8 mouse cellular contexts compared by ENCODE assay signal in genomic region chr7:28377190-28378065, GRCm38 (mm10). TPM values are rescaled to one million over a fixed set of nuclear protein-coding genes. Genes with fewer than 3 reads are reported as not detected.
DNase-seq lines count a peak whose midpoint lies in the region; ATAC-seq and TF ChIP-seq lines count a peak whose summit lies in the region.

No protein-coding gene starts in this region.

- H3K4me1 ChIP-seq in bone marrow macrophage, adult 2 months (ENCODE audit: control insufficient read depth, insufficient read depth, low read length), result peaks cover 20% of the 10 kb centered on the region
- peaks cover 55% of the 10 kb centered on the region for H3K4me1 ChIP-seq in heart, embryonic 16.5 days (ENCODE audit: control insufficient read depth, insufficient read depth, low read length)
- peaks cover 77% of the 10 kb centered on the region for H3K4me1 ChIP-seq in limb, embryonic 10.5 days
- H3K4me1 ChIP-seq in midbrain, embryonic 14.5 days (ENCODE audit: control insufficient read depth, insufficient read depth, low read length), result peaks cover 25% of the 10 kb centered on the region

- H3K4me3 ChIP-seq in bone marrow macrophage, adult 2 months (ENCODE audit: insufficient read depth, low read length), result peak overlapping the region; percentile 93
- H3K4me3 ChIP-seq in heart, embryonic 16.5 days (ENCODE audit: low read length), result peak overlapping the region; percentile 81
- H3K4me3 ChIP-seq in limb, embryonic 10.5 days, result peak overlapping the region; percentile 76
- peak overlapping the region; percentile 45; the same call in 1 of the 2 replicates for H3K4me3 ChIP-seq in midbrain, embryonic 14.5 days (replicated peaks; ENCODE audit: low read depth, low read length)

- TF ChIP-seq POLR2A in bone marrow macrophage, adult 2 months (IDR thresholded peaks at IDR 0.05; ENCODE audit: borderline replicate concordance, low read depth, low read length), result no peak

- no peaks in the 10 kb centered on the region for H3K9me3 ChIP-seq in heart, embryonic 16.5 days (replicated peaks; ENCODE audit: control insufficient read depth, low read length)
- H3K9me3 ChIP-seq in limb, embryonic 10.5 days (replicated peaks), result no peaks in the 10 kb centered on the region
- no peaks in the 10 kb centered on the region for H3K9me3 ChIP-seq in midbrain, embryonic 14.5 days (ENCODE audit: control insufficient read depth, low read length)

- WGBS in heart, embryonic 16.5 days, result 55% methylated on average over 18 of the region's 18 CpGs
- 75% methylated on average over 18 of the region's 18 CpGs for WGBS in limb, embryonic 10.5 days
- WGBS in midbrain, embryonic 14.5 days, result 80% methylated on average over 18 of the region's 18 CpGs

- no peak for ATAC-seq in heart, embryonic 16.5 days (replicated peaks; ENCODE audit: extremely low read depth, insufficient read depth, low FRiP score)
- ATAC-seq in midbrain, embryonic 14.5 days (ENCODE audit: low FRiP score, low TSS enrichment), result no peak
- no peak for ATAC-seq in inflammation-experienced regulatory T-cells, adult 6 months

- peak overlapping the region; percentile 93 for H3K4me2 ChIP-seq in heart, embryonic 16.5 days (ENCODE audit: low read depth, low read length)
- H3K4me2 ChIP-seq in midbrain, embryonic 14.5 days (ENCODE audit: low read length), result peak overlapping the region; percentile 73

- DNase-seq in cerebellum, adult 11 months, result peak; percentile 32
- DNase-seq in cerebellum, adult 9-10 months, result no peak
- DNase-seq in limb, embryonic 10.5 days (ENCODE audit: low spot score), result no peak
- no peak for DNase-seq in midbrain, embryonic 14.5 days
- DNase-seq in adrenal gland, adult 18-20 months (ENCODE audit: low spot score in 2 of 2), result no peak

- peak overlapping the region; percentile 88 for H3K27ac ChIP-seq in bone marrow macrophage, adult 2 months (ENCODE audit: insufficient read depth, low read depth, low read length)
- H3K27ac ChIP-seq in heart, embryonic 16.5 days (ENCODE audit: low read length), result peak overlapping the region; percentile 97
- peak overlapping the region; percentile 90 for H3K27ac ChIP-seq in limb, embryonic 10.5 days
- H3K27ac ChIP-seq in midbrain, embryonic 14.5 days (replicated peaks; ENCODE audit: low read depth, low read length), result no peak overlapping the region

- no peaks in the 10 kb centered on the region for H3K27me3 ChIP-seq in heart, embryonic 16.5 days (ENCODE audit: control insufficient read depth, insufficient read depth, low read length)
- no peaks in the 10 kb centered on the region for H3K27me3 ChIP-seq in limb, embryonic 10.5 days (ENCODE audit: low read depth, poor library complexity, severe bottlenecking)
- no peaks in the 10 kb centered on the region for H3K27me3 ChIP-seq in midbrain, embryonic 14.5 days (ENCODE audit: control insufficient read depth, insufficient read depth, low read length)

- H3K9ac ChIP-seq in heart, embryonic 16.5 days (ENCODE audit: low read length), result peak overlapping the region; percentile 92
- H3K9ac ChIP-seq in midbrain, embryonic 14.5 days (replicated peaks; ENCODE audit: low read length), result no peak overlapping the region

- no peak for TF ChIP-seq CTCF in bone marrow macrophage, adult 2 months (IDR thresholded peaks at IDR 0.05; ENCODE audit: low read depth, low read length)

- 0 out of 2 replicates have a peak, but pooled peaks cover 3% of the 10 kb centered on the region for H3K36me3 ChIP-seq in heart, embryonic 16.5 days (ENCODE audit: control insufficient read depth, insufficient read depth)
- H3K36me3 ChIP-seq in limb, embryonic 10.5 days, result peaks cover 11% of the 10 kb centered on the region
- no peaks in the 10 kb centered on the region for H3K36me3 ChIP-seq in midbrain, embryonic 14.5 days (ENCODE audit: control insufficient read depth, insufficient read depth, low read length)

RNA-seq across cellular contexts. Expression of gene Zfp36, which starts 2.6 kb away (rescaled TPM):
- 110 and 119 TPM in 2 replicates for polyA plus RNA-seq in bone marrow macrophage, adult 2 months (2012; ENCODE audit: insufficient read depth, insufficient read length, missing spikeins)
- 15.4 and 18.5 TPM in 2 replicates for polyA plus RNA-seq in heart, embryonic 16.5 days (2015; fragmentation: Nextera tagmentation; extraction: Ambion mirVana)
- 7.5 and 7.9 TPM in 2 replicates for polyA plus RNA-seq in limb, embryonic 10.5 days (2016; fragmentation: Nextera tagmentation; extraction: Ambion mirVana)
- polyA plus RNA-seq in midbrain, embryonic 14.5 days (2014; fragmentation: Nextera tagmentation; extraction: Ambion mirVana), result 1.8 and 3.4 TPM in 2 replicates
- 100 to 1,000 TPM; 100 to 211 (median 148) TPM for polyA plus RNA-seq in inflammation-experienced regulatory T-cells, adult 6 months (2017; shearing (Covaris generic))
- 10 to 100 TPM; 15.5 to 16.5 TPM for total RNA-seq in adrenal gland, adult 18-20 months (2021)

RNA-seq across cellular contexts. Expression of gene Plekhg2, which starts 5.0 kb away (rescaled TPM):
- 11.4 and 14.6 TPM in 2 replicates for polyA plus RNA-seq in bone marrow macrophage, adult 2 months (2012; ENCODE audit: insufficient read depth, insufficient read length, missing spikeins)
- polyA plus RNA-seq in heart, embryonic 16.5 days (2015; fragmentation: Nextera tagmentation; extraction: Ambion mirVana), result 35.8 and 41.8 TPM in 2 replicates
- 90.5 and 118 TPM in 2 replicates for polyA plus RNA-seq in limb, embryonic 10.5 days (2016; fragmentation: Nextera tagmentation; extraction: Ambion mirVana)
- 17.7 and 22.9 TPM in 2 replicates for polyA plus RNA-seq in midbrain, embryonic 14.5 days (2014; fragmentation: Nextera tagmentation; extraction: Ambion mirVana)
- polyA plus RNA-seq in inflammation-experienced regulatory T-cells, adult 6 months (2017; shearing (Covaris generic)), result 100 to 1,000 TPM in 1 of 3 experiments, 10 to 100 TPM in 2; 48.5 to 102 (median 74.0) TPM
- total RNA-seq in adrenal gland, adult 18-20 months (2021), result 10 to 100 TPM; 14.4 to 22.2 TPM

RNA-seq across cellular contexts. Expression of gene Med29, which starts 15.1 kb away (rescaled TPM):
- polyA plus RNA-seq in bone marrow macrophage, adult 2 months (2012; ENCODE audit: insufficient read depth, insufficient read length, missing spikeins), result 12.5 and 13.9 TPM in 2 replicates
- polyA plus RNA-seq in heart, embryonic 16.5 days (2015; fragmentation: Nextera tagmentation; extraction: Ambion mirVana), result 41.3 and 50.1 TPM in 2 replicates
- 65.1 and 67.0 TPM in 2 replicates for polyA plus RNA-seq in limb, embryonic 10.5 days (2016; fragmentation: Nextera tagmentation; extraction: Ambion mirVana)
- polyA plus RNA-seq in midbrain, embryonic 14.5 days (2014; fragmentation: Nextera tagmentation; extraction: Ambion mirVana), result 38.3 and 47.9 TPM in 2 replicates
- 10 to 100 TPM; 26.2 to 33.0 (median 32.5) TPM for polyA plus RNA-seq in inflammation-experienced regulatory T-cells, adult 6 months (2017; shearing (Covaris generic))
- 10 to 100 TPM; 36.9 to 37.0 TPM for total RNA-seq in adrenal gland, adult 18-20 months (2021)

RNA-seq across cellular contexts. Expression of gene Paf1, which starts 15.3 kb away (rescaled TPM):
- polyA plus RNA-seq in bone marrow macrophage, adult 2 months (2012; ENCODE audit: insufficient read depth, insufficient read length, missing spikeins), result 102 and 123 TPM in 2 replicates
- 78.9 and 79.9 TPM in 2 replicates for polyA plus RNA-seq in heart, embryonic 16.5 days (2015; fragmentation: Nextera tagmentation; extraction: Ambion mirVana)
- 81.3 and 91.5 TPM in 2 replicates for polyA plus RNA-seq in limb, embryonic 10.5 days (2016; fragmentation: Nextera tagmentation; extraction: Ambion mirVana)
- polyA plus RNA-seq in midbrain, embryonic 14.5 days (2014; fragmentation: Nextera tagmentation; extraction: Ambion mirVana), result 78.0 and 81.9 TPM in 2 replicates
- 10 to 100 TPM; 46.2 to 59.4 (median 51.8) TPM for polyA plus RNA-seq in inflammation-experienced regulatory T-cells, adult 6 months (2017; shearing (Covaris generic))
- 10 to 100 TPM; 76.7 to 86.6 TPM for total RNA-seq in adrenal gland, adult 18-20 months (2021)

RNA-seq across cellular contexts. Expression of gene Rps16, which starts 27.0 kb away (rescaled TPM):
- polyA plus RNA-seq in bone marrow macrophage, adult 2 months (2012; ENCODE audit: insufficient read depth, insufficient read length, missing spikeins), result 801 and 823 TPM in 2 replicates
- 506 and 555 TPM in 2 replicates for polyA plus RNA-seq in heart, embryonic 16.5 days (2015; fragmentation: Nextera tagmentation; extraction: Ambion mirVana)
- polyA plus RNA-seq in limb, embryonic 10.5 days (2016; fragmentation: Nextera tagmentation; extraction: Ambion mirVana), result 972 and 1,174 TPM in 2 replicates
- 580 and 617 TPM in 2 replicates for polyA plus RNA-seq in midbrain, embryonic 14.5 days (2014; fragmentation: Nextera tagmentation; extraction: Ambion mirVana)
- 1,000 to 10,000 TPM in 2 of 3 experiments, 100 to 1,000 TPM in 1; 937 to 1,605 (median 1,546) TPM for polyA plus RNA-seq in inflammation-experienced regulatory T-cells, adult 6 months (2017; shearing (Covaris generic))
- total RNA-seq in adrenal gland, adult 18-20 months (2021), result 100 to 1,000 TPM; 983 to 986 TPM
